Mouse (Mus musculus) left cerebral cortex, adult 2 months (tissue): ENCODE results near the gene Krt90. TPM values are rescaled to one million over a fixed set of nuclear protein-coding genes. Genes with fewer than 3 reads are reported as not detected.

ENCODE experiments used
- DNase-seq, 2 experiments: peaks; one replicate each; pipeline ENCODE4 v3.0.0; 2021 to 2022; ENCODE audit warnings: low spot score in 2 of 2, mixed read lengths in 1 of 2; ENCODE audit errors: extremely low spot score in 1 of 2
- H3K27ac ChIP-seq: fragments of 200-600 bp; 2 replicates; pipeline ENCODE4 v1.8.1; 2022
- H3K4me3 ChIP-seq: fragments of 200-600 bp; 2 replicates; pipeline ENCODE4 v1.8.1; 2022
- CTCF ChIP-seq: fragments of 200-600 bp; IDR thresholded peaks from 2 replicates; pipeline ENCODE4 v1.8.1; 2022; ENCODE audit warnings: antibody characterized with exemption, mild to moderate bottlenecking, moderate library complexity
- intact Hi-C: fragments of 180-260 bp; cut with DNase I; formaldehyde crosslinking; loops from one replicate; pipeline ENCODE4 v1.15.1; 2025
- microRNA-seq, 2 experiments: library from miRNA; unstranded; fragments of <30 nt; microRNA quantifications; one replicate each; pipeline ENCODE4 v1.2.0; 2021
- total RNA-seq, 2 experiments: library from RNA; stranded (reverse); gene quantifications; 2 replicates each; pipeline ENCODE4 v1.2.3; 2021

Krt90 gene
- total RNA-seq, 2 experiments from 2014 or later, result not detected

DNA sequence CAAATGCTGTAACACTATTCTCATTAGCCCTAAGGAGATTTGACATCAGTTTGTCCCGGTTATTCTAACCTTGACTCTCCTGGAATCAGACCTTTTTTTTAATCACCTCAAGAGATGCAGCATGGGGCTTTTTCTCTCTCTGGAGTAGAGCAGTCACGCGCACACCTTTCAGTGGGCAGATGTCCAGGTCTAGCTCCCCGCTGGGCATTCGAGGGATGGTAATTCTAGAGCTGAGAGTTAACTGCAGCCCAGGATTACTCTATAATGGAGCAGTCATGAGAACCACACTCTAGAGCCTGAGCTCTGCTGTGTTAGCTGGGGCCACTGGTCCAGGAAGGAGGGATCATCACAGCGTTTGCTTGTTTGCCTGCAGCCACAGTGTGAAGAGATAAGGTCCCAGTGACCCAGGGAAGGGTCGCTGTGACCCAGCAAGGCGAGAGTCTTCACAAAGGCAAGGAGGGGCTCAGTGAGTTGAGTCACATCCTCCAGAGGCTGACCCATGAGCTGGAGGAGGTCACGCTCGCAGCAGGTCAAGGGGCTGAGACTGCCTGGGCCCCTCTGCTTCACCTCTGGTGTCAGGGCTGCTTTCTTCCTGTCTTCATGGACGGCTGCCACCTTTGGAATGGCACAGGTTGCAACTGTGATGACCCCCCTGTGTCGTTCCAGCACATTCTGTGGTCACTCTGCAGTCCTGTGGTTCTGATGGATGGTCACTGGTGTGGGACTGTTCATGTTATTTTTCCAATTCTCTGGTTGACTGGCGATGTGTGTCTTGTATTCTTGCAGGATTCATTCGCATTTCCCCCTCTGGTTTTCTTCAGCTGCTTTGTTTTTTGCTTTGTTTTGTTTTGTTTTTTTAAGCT is 55.6 kb downstream of the Krt90 start:
- Histone ChIP-seq H3K27ac (no peak overlapping the region), H3K4me3 (no peak overlapping the region)
- intact Hi-C loops, result no loop called here
- DNase-seq, result no peak
- TF ChIP-seq CTCF, result no peak

Small RNA genes lying within 50 kb of the gene (microRNA-seq; reads per million reads assigned to microRNA genes)
- 0 reads per million in 2 experiments for gene Gm44393
- 0 reads per million in 2 experiments for gene Gm44460

Other genes with a start within 250 kb of the Krt90 start
- 1 to 10 TPM; 2.9 to 3.9 TPM for gene Krt80, start 192.8 kb downstream of the Krt90 start, total RNA-seq
- gene Krt7, start 151.9 kb downstream of the Krt90 start, total RNA-seq, result under 1 TPM; 0.09 to 0.48 TPM
- gene Krt87, start 124.1 kb downstream of the Krt90 start, total RNA-seq, result under 1 TPM in 1 of 2 experiments, not detected in 1; 0.14 TPM
- not detected for gene Krt88, start 115.2 kb downstream of the Krt90 start, total RNA-seq
- gene Krt81, start 99.2 kb downstream of the Krt90 start, total RNA-seq, result not detected
- gene Krt86, start 89.5 kb downstream of the Krt90 start, total RNA-seq, result not detected
- gene Krt83, start 71.4 kb downstream of the Krt90 start, total RNA-seq, result not detected
- not detected for gene Gm49425, start 45.7 kb downstream of the Krt90 start, total RNA-seq
- gene Krt84, start 30.1 kb downstream of the Krt90 start, total RNA-seq, result not detected
- gene Krt82, start 12.3 kb downstream of the Krt90 start, total RNA-seq, result not detected
- not detected for gene Krt75, start 11.0 kb upstream of the Krt90 start, total RNA-seq
- gene Gm5414, start 65.2 kb upstream of the Krt90 start, total RNA-seq, result not detected
- gene Gm5478, start 84.4 kb upstream of the Krt90 start, total RNA-seq, result not detected
- gene Krt6b, start 117.3 kb upstream of the Krt90 start, total RNA-seq, result not detected
- gene Krt6a, start 131.4 kb upstream of the Krt90 start, total RNA-seq, result not detected
- gene Krt5, start 149.9 kb upstream of the Krt90 start, total RNA-seq, result not detected
- gene Krt71, start 180.2 kb upstream of the Krt90 start, total RNA-seq, result not detected
- not detected for gene Krt72, start 223.5 kb upstream of the Krt90 start, total RNA-seq
- gene Krt73, start 239.4 kb upstream of the Krt90 start, total RNA-seq, result 1 to 10 TPM; 1.0 to 1.2 TPM